Mouse (Mus musculus) thymus, adult 2 months (tissue): ENCODE measurements around the gene Rmi2. TPM values are rescaled to one million over a fixed set of nuclear protein-coding genes. Genes with fewer than 3 reads are reported as not detected.
A peak's percentile ranks its signal among the peaks of the same experiment; 100 is the strongest.

Experiments used
- DNase-seq: peaks from one replicate; pipeline ENCODE4 v3.0.0; 2021
- H3K27ac ChIP-seq: fragments of 200-500 bp; 2 replicates; pipeline ENCODE4 v1.5.1; 2012; ENCODE audit warnings: low read length, control low read depth; ENCODE audit not compliant: control insufficient read depth, insufficient read depth
- H3K27me3 ChIP-seq: fragments of 200-500 bp; 2 replicates; pipeline ENCODE4 v1.6.1; 2012; ENCODE audit warnings: mild to moderate bottlenecking, low read length, moderate library complexity, mixed read lengths; ENCODE audit not compliant: control insufficient read depth, insufficient read depth
- H3K36me3 ChIP-seq: fragments of 200-500 bp; 2 replicates; pipeline ENCODE4 v1.6.1; 2012; ENCODE audit warnings: mild to moderate bottlenecking, low read length, moderate library complexity; ENCODE audit not compliant: control insufficient read depth, insufficient read depth
- H3K4me1 ChIP-seq: fragments of 200-500 bp; replicated peaks from 2 replicates; pipeline ENCODE4 v1.6.1; 2012; ENCODE audit warnings: low read length; ENCODE audit not compliant: control insufficient read depth, insufficient read depth
- H3K4me3 ChIP-seq: fragments of 200-500 bp; 2 replicates; pipeline ENCODE4 v1.5.1; 2012; ENCODE audit warnings: mild to moderate bottlenecking, low read length, control low read depth, moderate library complexity; ENCODE audit not compliant: control insufficient read depth, insufficient read depth
- CTCF ChIP-seq: fragments of 200-500 bp; IDR thresholded peaks from 2 replicates; pipeline ENCODE4 v1.5.1; 2012; ENCODE audit warnings: mild to moderate bottlenecking, control low read depth, low read length, moderate library complexity, borderline replicate concordance; ENCODE audit not compliant: control insufficient read depth, poor library complexity, insufficient read depth; ENCODE audit errors: extremely low read depth
- POLR2A ChIP-seq: fragments of 200-500 bp; IDR thresholded peaks from 2 replicates; pipeline ENCODE4 v1.6.1; 2012; ENCODE audit warnings: mild to moderate bottlenecking, low read length, control low read depth, moderate library complexity; ENCODE audit not compliant: control insufficient read depth, poor library complexity, insufficient read depth; ENCODE audit errors: extremely low read depth
- WGBS: fragments of 180-500 bp; shearing (Covaris S2); methylation state at CpG from one replicate; pipeline ENCODE4 v1.1.7; 2018; 5-methylcytosine and 5-hydroxymethylcytosine counted together
- polyA plus RNA-seq: library from polyadenylated mRNA; depleted of rRNA; stranded (reverse); fragments of >200 nt; gene quantifications from 2 replicates; pipeline ENCODE4 v1.2.3, GENCODE M21; 2012

The Rmi2 gene
- polyA plus RNA-seq, 1 experiment: 23.0 TPM

- no peaks in the 10 kb centered on the region for H3K36me3 ChIP-seq
- no peaks in the 10 kb centered on the region for H3K27me3 ChIP-seq
- peak within 1 kb of the TSS; percentile 35; the same call in 1 of the 2 replicates for H3K27ac ChIP-seq
- no peak within 1 kb of the TSS for H3K4me3 ChIP-seq
- WGBS: 19% methylated on average over 2 of the region's 2 CpGs
- TF ChIP-seq POLR2A (no peak), CTCF (no peak)
- DNase-seq: no peak
- H3K4me1 ChIP-seq: peaks cover 58% of the 10 kb centered on the region
Measured at GRCm38 (mm10) chr16:10812865-10813371, 21.9 kb upstream of the Rmi2 start, which contains the start of gene Gm11172. Gene Gm11172, plus strand, starts transcription at chr16:10812915.

GRCm38 (mm10) chr16:10813726-10814125 lies 21.1 kb upstream of the Rmi2 start:
- Histone ChIP-seq H3K36me3 (no peaks in the 10 kb centered on the region), H3K27me3 (no peaks in the 10 kb centered on the region), H3K27ac (peak overlapping the region; percentile 25; the same call in 1 of the 2 replicates), H3K4me3 (no peak overlapping the region), H3K4me1 (peaks cover 64% of the 10 kb centered on the region)
- WGBS: 45% methylated on average over 4 of the region's 4 CpGs
- TF ChIP-seq CTCF (no peak), POLR2A (no peak)
- DNase-seq: no peak

GRCm38 (mm10) chr16:10814864-10815263 lies 20.0 kb upstream of the Rmi2 start:
- H3K27ac ChIP-seq: peak overlapping the region; percentile 24; the same call in 1 of the 2 replicates
- WGBS: 29% methylated on average over 4 of the region's 4 CpGs
- no peak for TF ChIP-seq CTCF
- TF ChIP-seq POLR2A: 0 out of 2 replicates have a peak, but pooled peaks have one; percentile 12
- no peak for DNase-seq
- peaks cover 69% of the 10 kb centered on the region for H3K4me1 ChIP-seq
- no peaks in the 10 kb centered on the region for H3K36me3 ChIP-seq
- H3K27me3 ChIP-seq: no peaks in the 10 kb centered on the region
- no peak overlapping the region for H3K4me3 ChIP-seq

DNA sequence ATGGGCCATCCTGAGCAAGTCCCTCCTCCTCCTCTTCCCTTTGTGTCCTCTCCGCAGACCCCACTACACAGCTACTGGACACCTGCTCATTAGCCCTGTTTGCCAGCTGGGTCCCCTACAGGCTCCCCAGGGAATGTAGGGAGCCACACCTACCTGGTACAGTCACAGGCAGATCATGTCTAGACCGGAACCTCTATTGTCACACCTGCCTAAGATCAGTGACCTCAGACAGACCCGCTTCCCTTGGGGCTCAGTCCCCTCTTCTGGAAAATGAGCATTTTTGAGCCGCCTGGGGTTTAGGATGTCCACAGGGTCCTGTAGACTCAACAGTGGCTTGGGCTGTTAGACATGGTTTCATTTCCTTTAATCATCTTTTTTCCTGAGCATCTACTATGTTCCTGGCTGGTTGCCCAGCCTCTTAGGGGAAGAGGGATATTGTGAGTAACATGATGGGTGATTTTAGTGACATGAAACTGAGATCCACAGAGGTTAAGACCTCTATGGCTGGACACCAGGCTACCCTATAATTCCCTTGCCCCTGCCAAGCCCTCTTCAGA lies 16.2 kb upstream of the Rmi2 start:
- H3K27ac ChIP-seq: 0 out of 2 replicates have a peak overlapping the region, but pooled peaks have one; percentile 0
- DNase-seq: no peak
- H3K4me3 ChIP-seq: no peak overlapping the region
- no peak for TF ChIP-seq POLR2A
- TF ChIP-seq CTCF: no peak
- H3K27me3 ChIP-seq: no peaks in the 10 kb centered on the region
- H3K4me1 ChIP-seq: peaks cover 52% of the 10 kb centered on the region
- H3K36me3 ChIP-seq: no peaks in the 10 kb centered on the region
- 92% methylated on average over 4 of the region's 4 CpGs for WGBS

DNA sequence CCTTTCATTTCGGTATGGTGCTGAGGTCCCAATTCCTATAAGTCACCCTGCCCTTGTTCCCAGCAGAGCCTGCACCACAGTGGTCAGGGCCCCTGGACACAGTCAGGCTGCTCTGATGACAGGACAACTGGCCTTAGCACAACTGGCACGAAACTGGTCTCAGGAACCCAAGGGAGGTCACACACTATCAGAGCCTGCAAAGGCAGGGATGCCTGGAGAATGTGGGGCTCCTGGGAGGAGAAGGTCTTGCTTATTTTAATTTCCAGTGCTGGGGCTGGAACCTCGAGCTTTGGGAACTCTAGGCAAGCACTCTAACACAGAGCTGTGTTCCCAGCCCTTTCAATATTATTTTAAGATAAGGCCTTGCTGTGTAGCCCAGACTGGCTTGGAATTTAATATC lies 14.9 kb upstream of the Rmi2 start:
- H3K27ac ChIP-seq: no peak overlapping the region
- H3K36me3 ChIP-seq: no peaks in the 10 kb centered on the region
- 97% methylated on average over 3 of the region's 3 CpGs for WGBS
- TF ChIP-seq CTCF (no peak), POLR2A (no peak)
- peaks cover 41% of the 10 kb centered on the region for H3K4me1 ChIP-seq
- H3K4me3 ChIP-seq: no peak overlapping the region
- no peaks in the 10 kb centered on the region for H3K27me3 ChIP-seq
- DNase-seq: no peak

GRCm38 (mm10) chr16:10821387-10821786 lies 13.5 kb upstream of the Rmi2 start:
- Histone ChIP-seq H3K27me3 (no peaks in the 10 kb centered on the region), H3K36me3 (no peaks in the 10 kb centered on the region), H3K4me3 (no peak overlapping the region), H3K27ac (no peak overlapping the region), H3K4me1 (peaks cover 40% of the 10 kb centered on the region)
- no peak for DNase-seq
- TF ChIP-seq POLR2A: no peak
- 95% methylated on average over 4 of the region's 4 CpGs for WGBS
